Mouse (Mus musculus) liver, adult 2 months (tissue): ENCODE measurements around the gene Rmnd1.

Source experiments
- CTCF ChIP-seq: fragments of 200-500 bp; IDR thresholded peaks from 2 replicates; pipeline ENCODE4 v1.5.1; 2011; ENCODE audit warnings: low read depth, low read length, control low read depth
- POLR2A ChIP-seq: fragments of 200-500 bp; IDR thresholded peaks from 2 replicates; pipeline ENCODE4 v1.6.1; 2011; ENCODE audit warnings: low read length, control low read depth; ENCODE audit not compliant: insufficient read depth; ENCODE audit errors: extremely low read depth

- TF ChIP-seq CTCF (no peak), POLR2A (no peak)
Measured at GRCm38 (mm10) chr10:4481695-4482094, 49.5 kb upstream of the Rmnd1 start.
